16 mouse cellular contexts compared by ENCODE assay signal in genomic region chr5:136382261-136383005, GRCm38 (mm10).
DNase-seq lines count a peak whose midpoint lies in the region; ATAC-seq and TF ChIP-seq lines count a peak whose summit lies in the region.
"Had no signal": no experiment of that assay in that cellular context is flagged by ENCODE, and none has a peak within 500 bp of the region (broad histone marks: within the 10 kb centered on the region; RNA-seq: fewer than 3 reads in every experiment).

No protein-coding gene starts in this region.

- ATAC-seq in heart, embryonic 16.5 days (replicated peaks; ENCODE audit: extremely low read depth, insufficient read depth, low FRiP score) = no peak
- peak; percentile 89 for ATAC-seq in forebrain, embryonic 14.5 days

- no peak for TF ChIP-seq CTCF in lung, adult 2 months (IDR thresholded peaks at IDR 0.05; ENCODE audit: insufficient read depth, low read length)

- peaks cover 18% of the 10 kb centered on the region for H3K4me1 ChIP-seq in heart, embryonic 16.5 days (ENCODE audit: control insufficient read depth, insufficient read depth, low read length)
- peaks cover 11% of the 10 kb centered on the region; the same call in 1 of the 2 replicates for H3K4me1 ChIP-seq in forebrain, embryonic 14.5 days (ENCODE audit: control insufficient read depth, insufficient read depth, low read length)
- H3K4me1 ChIP-seq in lung, adult 2 months (ENCODE audit: control insufficient read depth, insufficient read depth, low read length) = peaks cover 9% of the 10 kb centered on the region
- H3K4me1 ChIP-seq: hindbrain, embryonic 10.5 days; kidney, embryonic 15.5 days had no signal

- no peak for DNase-seq in heart, adult 18-20 months
- peak; percentile 81 for DNase-seq in forebrain, embryonic 14.5 days (ENCODE audit: low spot score)
- DNase-seq in lung, adult 2 months = peak; percentile 37
- peak; percentile 67 for DNase-seq in thymus, postnatal 0 days (ENCODE audit: low spot score)
- no peak for DNase-seq in layer of hippocampus, adult 8-10 months (ENCODE audit: low spot score in 2 of 2)
- no peak for DNase-seq in kidney, postnatal 10 days
- DNase-seq: adrenal gland, postnatal 36 days; cerebellum, adult 18-20 months; embryo, embryonic 11 days; gastrocnemius, postnatal 10 days had no signal

- no peak overlapping the region for H3K9ac ChIP-seq in heart, embryonic 16.5 days (ENCODE audit: low read length)
- no peak overlapping the region for H3K9ac ChIP-seq in forebrain, embryonic 14.5 days (ENCODE audit: low read length)
- H3K9ac ChIP-seq: kidney, embryonic 15.5 days; limb, embryonic 13.5 days had no signal

- H3K27ac ChIP-seq in heart, embryonic 16.5 days (ENCODE audit: low read length) = peak overlapping the region; percentile 42
- H3K27ac ChIP-seq in forebrain, embryonic 14.5 days (ENCODE audit: low read depth, low read length) = no peak overlapping the region
- H3K27ac ChIP-seq: hindbrain, embryonic 10.5 days; kidney, embryonic 15.5 days; limb, embryonic 13.5 days; macrophage had no signal

- 82% methylated on average over 9 of the region's 9 CpGs for WGBS in heart, embryonic 16.5 days
- WGBS in forebrain, embryonic 14.5 days = 36% methylated on average over 9 of the region's 9 CpGs
- WGBS in lung, adult 2 months = 57% methylated on average over 9 of the region's 9 CpGs

- H3K9me3 ChIP-seq in heart, embryonic 16.5 days (replicated peaks; ENCODE audit: control insufficient read depth, low read length) = peaks cover 4% of the 10 kb centered on the region; the same call in 1 of the 2 replicates
- H3K9me3 ChIP-seq in forebrain, embryonic 14.5 days (replicated peaks; ENCODE audit: control insufficient read depth, low read length) = no peaks in the 10 kb centered on the region; the same call in 1 of the 2 replicates
- H3K9me3 ChIP-seq: hindbrain, embryonic 10.5 days; kidney, embryonic 15.5 days had no signal

- H3K27me3 ChIP-seq in heart, embryonic 16.5 days (ENCODE audit: control insufficient read depth, insufficient read depth, low read length) = no peaks in the 10 kb centered on the region
- H3K27me3 ChIP-seq in forebrain, embryonic 14.5 days (replicated peaks; ENCODE audit: control insufficient read depth, insufficient read depth, low read length) = no peaks in the 10 kb centered on the region
- H3K27me3 ChIP-seq: kidney, embryonic 15.5 days had no signal

- peaks cover 3% of the 10 kb centered on the region; the same call in 1 of the 2 replicates for H3K36me3 ChIP-seq in heart, embryonic 16.5 days (ENCODE audit: control insufficient read depth, insufficient read depth)
- H3K36me3 ChIP-seq in forebrain, embryonic 14.5 days (ENCODE audit: control insufficient read depth, insufficient read depth, low read length) = no peaks in the 10 kb centered on the region

- no peak overlapping the region for H3K4me2 ChIP-seq in heart, embryonic 16.5 days (ENCODE audit: low read depth, low read length)
- no peak overlapping the region for H3K4me2 ChIP-seq in forebrain, embryonic 14.5 days (ENCODE audit: low read length)
- H3K4me2 ChIP-seq: kidney, embryonic 15.5 days; limb, embryonic 13.5 days had no signal

- no peak for TF ChIP-seq POLR2A in lung, adult 2 months (IDR thresholded peaks at IDR 0.05; ENCODE audit: borderline replicate concordance, extremely low read depth, low read depth, low read length)

- no peak overlapping the region for H3K4me3 ChIP-seq in heart, embryonic 16.5 days (ENCODE audit: low read length)
- H3K4me3 ChIP-seq in forebrain, embryonic 14.5 days (ENCODE audit: low read depth, low read length) = no peak overlapping the region
- no peak overlapping the region for H3K4me3 ChIP-seq in lung, adult 2 months (replicated peaks; ENCODE audit: extremely low read depth, low read depth, low read length)
- H3K4me3 ChIP-seq: erythroblast, embryonic 14.5 days; hindbrain, embryonic 10.5 days; kidney, embryonic 15.5 days; limb, embryonic 13.5 days had no signal

Comparison
In these comparisons a context has a peak if more than half of its experiments do, and no peak if none do; other contexts are left out.
1. DNase-seq: peak in forebrain, embryonic 14.5 days (single experiment), lung, adult 2 months (single experiment) and thymus, postnatal 0 days (single experiment); none in heart, adult 18-20 months (0 of 2), layer of hippocampus, adult 8-10 months (0 of 2) and kidney, postnatal 10 days (single experiment).